Mouse (Mus musculus): ENCODE measurements around the gene Armc6. TPM values are rescaled to one million over a fixed set of nuclear protein-coding genes. Genes with fewer than 3 reads are reported as not detected.

The Armc6 gene
- polyA plus RNA-seq, 1 experiment from 2014 or later, result 133 TPM

GRCm38 (mm10) chr8:70200098-70200681 is 34.1 kb downstream of the Armc6 start:
- Histone ChIP-seq H3K9ac (ENCODE audit: low read depth, low read length) (no peak overlapping the region), H3K27ac (ENCODE audit: low read length) (no peak overlapping the region), H3K9me3 (replicated peaks; ENCODE audit: control insufficient read depth, low read length, poor library complexity, severe bottlenecking) (no peaks in the 10 kb centered on the region), H3K4me3 (ENCODE audit: low read depth, low read length) (no peak overlapping the region), H3K27me3 (ENCODE audit: control insufficient read depth, insufficient read depth, low read depth, low read length) (no peaks in the 10 kb centered on the region), H3K36me3 (ENCODE audit: control insufficient read depth, insufficient read depth, low read length) (no peaks in the 10 kb centered on the region), H3K4me1 (ENCODE audit: control insufficient read depth, insufficient read depth, low read length) (no peaks in the 10 kb centered on the region; the same call in 1 of the 2 replicates), H3K4me2 (ENCODE audit: low read length) (no peak overlapping the region)
- WGBS, result 70% methylated on average over 5 of the region's 5 CpGs
- no peak for ATAC-seq

- no peak for ATAC-seq
- Histone ChIP-seq H3K4me3 (ENCODE audit: low read depth, low read length) (no peak overlapping the region), H3K9me3 (replicated peaks; ENCODE audit: control insufficient read depth, low read length, poor library complexity, severe bottlenecking) (no peaks in the 10 kb centered on the region), H3K27me3 (ENCODE audit: control insufficient read depth, insufficient read depth, low read depth, low read length) (no peaks in the 10 kb centered on the region), H3K9ac (ENCODE audit: low read depth, low read length) (no peak overlapping the region), H3K4me2 (ENCODE audit: low read length) (no peak overlapping the region), H3K27ac (ENCODE audit: low read length) (no peak overlapping the region), H3K36me3 (ENCODE audit: control insufficient read depth, insufficient read depth, low read length) (no peaks in the 10 kb centered on the region), H3K4me1 (ENCODE audit: control insufficient read depth, insufficient read depth, low read length) (no peaks in the 10 kb centered on the region; the same call in 1 of the 2 replicates)
- 41% methylated on average over 7 of the region's 7 CpGs for WGBS
Observed at GRCm38 (mm10) chr8:70197603-70198002, 36.7 kb downstream of the Armc6 start.

DNA sequence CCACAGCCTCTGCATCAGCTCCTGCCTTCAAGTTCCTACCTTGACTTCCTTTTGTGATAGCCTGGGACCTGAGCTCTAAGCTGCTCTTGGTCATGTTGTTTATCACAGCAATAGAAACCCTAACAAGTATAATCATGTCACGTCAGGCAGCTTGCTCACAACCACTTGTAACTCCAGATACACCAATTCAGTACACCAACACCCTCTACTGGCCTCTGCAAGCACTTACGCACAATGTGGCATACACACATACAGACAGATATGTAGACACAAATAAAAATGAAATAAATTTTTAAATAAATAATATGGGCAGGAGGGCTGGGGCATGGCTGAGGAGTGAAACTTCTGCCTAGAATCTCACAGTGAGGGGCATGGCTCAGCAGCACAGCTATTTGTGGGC is 38.5 kb downstream of the Armc6 start:
- Histone ChIP-seq H3K9ac (ENCODE audit: low read depth, low read length) (no peak overlapping the region), H3K9me3 (replicated peaks; ENCODE audit: control insufficient read depth, low read length, poor library complexity, severe bottlenecking) (no peaks in the 10 kb centered on the region), H3K27me3 (ENCODE audit: control insufficient read depth, insufficient read depth, low read depth, low read length) (no peaks in the 10 kb centered on the region), H3K36me3 (ENCODE audit: control insufficient read depth, insufficient read depth, low read length) (no peaks in the 10 kb centered on the region), H3K4me3 (ENCODE audit: low read depth, low read length) (no peak overlapping the region), H3K27ac (ENCODE audit: low read length) (no peak overlapping the region), H3K4me2 (ENCODE audit: low read length) (no peak overlapping the region), H3K4me1 (ENCODE audit: control insufficient read depth, insufficient read depth, low read length) (no peaks in the 10 kb centered on the region; the same call in 1 of the 2 replicates)
- WGBS, result 84% methylated on average over 2 of the region's 2 CpGs
- ATAC-seq, result no peak

DNA sequence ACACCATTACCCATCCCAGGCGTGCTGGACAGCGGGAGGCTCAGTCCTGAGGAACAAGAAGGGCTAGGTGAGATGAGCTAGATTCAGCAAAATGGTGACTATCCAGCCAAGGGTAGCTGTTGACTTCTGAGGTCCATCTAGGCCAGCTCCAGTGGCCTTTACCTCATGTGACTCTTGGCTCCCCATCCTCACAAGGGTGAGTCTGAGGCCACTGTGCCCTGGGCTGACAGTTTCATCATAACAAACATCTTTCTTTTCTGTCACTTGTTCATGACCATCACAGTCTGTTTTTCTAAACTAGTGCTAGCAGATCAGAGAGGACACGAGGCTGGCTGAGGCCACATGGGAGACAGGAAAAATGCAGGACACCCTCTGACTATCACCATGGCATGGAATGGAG is 40.1 kb downstream of the Armc6 start:
- no peak overlapping the region for H3K4me2 ChIP-seq (ENCODE audit: low read length)
- 80% methylated on average over 3 of the region's 3 CpGs for WGBS
- H3K36me3 ChIP-seq (ENCODE audit: control insufficient read depth, insufficient read depth, low read length), result peaks cover 6% of the 10 kb centered on the region; the same call in 1 of the 2 replicates
- H3K4me1 ChIP-seq (ENCODE audit: control insufficient read depth, insufficient read depth, low read length), result no peaks in the 10 kb centered on the region; the same call in 1 of the 2 replicates
- no peak overlapping the region for H3K9ac ChIP-seq (ENCODE audit: low read depth, low read length)
- no peaks in the 10 kb centered on the region for H3K9me3 ChIP-seq (replicated peaks; ENCODE audit: control insufficient read depth, low read length, poor library complexity, severe bottlenecking)
- no peaks in the 10 kb centered on the region for H3K27me3 ChIP-seq (ENCODE audit: control insufficient read depth, insufficient read depth, low read depth, low read length)
- H3K4me3 ChIP-seq (ENCODE audit: low read depth, low read length), result no peak overlapping the region
- no peak for ATAC-seq
- H3K27ac ChIP-seq (ENCODE audit: low read length), result no peak overlapping the region

- 66% methylated on average over 5 of the region's 5 CpGs for WGBS
- peaks cover 6% of the 10 kb centered on the region; the same call in 1 of the 2 replicates for H3K36me3 ChIP-seq (ENCODE audit: control insufficient read depth, insufficient read depth, low read length)
Observed at GRCm38 (mm10) chr8:70193238-70193637, 41.0 kb downstream of the Armc6 start.

DNA sequence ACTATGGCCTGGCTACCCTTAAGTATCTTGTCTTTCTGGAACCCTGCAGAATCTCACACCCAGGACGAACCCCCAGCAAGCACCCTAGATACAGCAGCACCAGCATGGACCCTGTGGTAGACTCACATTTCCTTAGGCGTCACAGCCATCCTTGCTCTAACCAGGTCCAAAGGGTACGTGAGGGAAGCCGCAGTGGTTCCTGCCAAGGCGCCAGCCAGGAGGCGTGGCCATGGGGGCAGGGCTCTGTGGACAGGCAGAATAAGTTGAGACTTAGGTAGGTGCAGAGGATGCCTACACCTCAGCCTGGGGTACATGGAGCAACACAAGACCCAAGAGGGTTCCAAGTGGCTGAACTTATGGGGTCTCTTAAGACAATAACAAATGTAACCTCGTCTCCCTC is 45.6 kb downstream of the Armc6 start:
- 68% methylated on average over 7 of the region's 7 CpGs for WGBS
- peaks cover 6% of the 10 kb centered on the region; the same call in 1 of the 2 replicates for H3K36me3 ChIP-seq (ENCODE audit: control insufficient read depth, insufficient read depth, low read length)
- no peak overlapping the region for H3K9ac ChIP-seq (ENCODE audit: low read depth, low read length)
- no peak overlapping the region for H3K4me2 ChIP-seq (ENCODE audit: low read length)
- H3K27ac ChIP-seq (ENCODE audit: low read length), result no peak overlapping the region
- H3K9me3 ChIP-seq (replicated peaks; ENCODE audit: control insufficient read depth, low read length, poor library complexity, severe bottlenecking), result no peaks in the 10 kb centered on the region
- no peaks in the 10 kb centered on the region for H3K27me3 ChIP-seq (ENCODE audit: control insufficient read depth, insufficient read depth, low read depth, low read length)
- ATAC-seq, result no peak
- no peak overlapping the region for H3K4me3 ChIP-seq (ENCODE audit: low read depth, low read length)
- no peaks in the 10 kb centered on the region for H3K4me1 ChIP-seq (ENCODE audit: control insufficient read depth, insufficient read depth, low read length)

More at GRCm38 (mm10) chr8:70193238-70193637, 41.0 kb downstream of the Armc6 start:
- Histone ChIP-seq H3K9me3 (replicated peaks; ENCODE audit: control insufficient read depth, low read length, poor library complexity, severe bottlenecking) (no peaks in the 10 kb centered on the region), H3K9ac (ENCODE audit: low read depth, low read length) (no peak overlapping the region), H3K4me3 (ENCODE audit: low read depth, low read length) (no peak overlapping the region), H3K27me3 (ENCODE audit: control insufficient read depth, insufficient read depth, low read depth, low read length) (no peaks in the 10 kb centered on the region), H3K4me1 (ENCODE audit: control insufficient read depth, insufficient read depth, low read length) (no peaks in the 10 kb centered on the region; the same call in 1 of the 2 replicates), H3K27ac (ENCODE audit: low read length) (no peak overlapping the region), H3K4me2 (ENCODE audit: low read length) (no peak overlapping the region)
- ATAC-seq, result no peak

DNA sequence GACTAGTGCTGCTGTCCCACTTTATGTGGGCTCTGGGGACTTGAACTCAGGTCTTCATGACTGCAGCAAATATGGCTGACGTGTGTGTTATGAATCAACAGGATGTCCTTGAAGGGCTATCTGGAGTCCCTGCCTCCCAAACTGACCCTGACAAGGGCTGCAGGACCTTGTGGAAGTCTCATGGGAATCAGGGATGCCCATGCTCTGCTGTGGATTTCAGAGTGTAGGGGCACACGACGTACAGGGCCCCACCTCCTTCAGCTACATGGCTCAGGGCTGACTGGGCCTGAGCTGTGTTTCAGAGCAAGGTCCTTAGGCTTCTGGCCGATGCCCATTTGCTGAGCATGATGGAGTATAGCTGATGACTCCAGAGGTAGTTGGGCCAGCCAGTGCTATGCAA is 51.1 kb downstream of the Armc6 start:
- Histone ChIP-seq H3K27ac (ENCODE audit: low read length) (no peak overlapping the region), H3K9me3 (replicated peaks; ENCODE audit: control insufficient read depth, low read length, poor library complexity, severe bottlenecking) (no peaks in the 10 kb centered on the region), H3K9ac (ENCODE audit: low read depth, low read length) (no peak overlapping the region), H3K27me3 (ENCODE audit: control insufficient read depth, insufficient read depth, low read depth, low read length) (no peaks in the 10 kb centered on the region), H3K4me3 (ENCODE audit: low read depth, low read length) (no peak overlapping the region), H3K36me3 (ENCODE audit: control insufficient read depth, insufficient read depth, low read length) (peaks cover 8% of the 10 kb centered on the region; the same call in 1 of the 2 replicates), H3K4me1 (ENCODE audit: control insufficient read depth, insufficient read depth, low read length) (no peaks in the 10 kb centered on the region), H3K4me2 (ENCODE audit: low read length) (no peak overlapping the region)
- WGBS, result 92% methylated on average over 4 of the region's 4 CpGs
- no peak for ATAC-seq

GRCm38 (mm10) chr8:70181903-70182252 is 52.4 kb downstream of the Armc6 start:
- no peaks in the 10 kb centered on the region for H3K9me3 ChIP-seq (replicated peaks; ENCODE audit: control insufficient read depth, low read length, poor library complexity, severe bottlenecking)
- H3K4me3 ChIP-seq (ENCODE audit: low read depth, low read length), result no peak overlapping the region
- H3K9ac ChIP-seq (ENCODE audit: low read depth, low read length), result no peak overlapping the region
- no peak for ATAC-seq
- WGBS, result 72% methylated on average over 2 of the region's 2 CpGs
- no peak overlapping the region for H3K27ac ChIP-seq (ENCODE audit: low read length)
- peaks cover 10% of the 10 kb centered on the region; the same call in 1 of the 2 replicates for H3K36me3 ChIP-seq (ENCODE audit: control insufficient read depth, insufficient read depth, low read length)
- no peak overlapping the region for H3K4me2 ChIP-seq (ENCODE audit: low read length)
- H3K27me3 ChIP-seq (ENCODE audit: control insufficient read depth, insufficient read depth, low read depth, low read length), result no peaks in the 10 kb centered on the region
- H3K4me1 ChIP-seq (ENCODE audit: control insufficient read depth, insufficient read depth, low read length), result no peaks in the 10 kb centered on the region

GRCm38 (mm10) chr8:70181212-70181902 is 52.9 kb downstream of the Armc6 start:
- WGBS, result 89% methylated on average over 15 of the region's 16 CpGs
- Histone ChIP-seq H3K9me3 (replicated peaks; ENCODE audit: control insufficient read depth, low read length, poor library complexity, severe bottlenecking) (no peaks in the 10 kb centered on the region), H3K9ac (ENCODE audit: low read depth, low read length) (no peak overlapping the region), H3K27ac (ENCODE audit: low read length) (no peak overlapping the region), H3K4me3 (ENCODE audit: low read depth, low read length) (no peak overlapping the region), H3K4me2 (ENCODE audit: low read length) (no peak overlapping the region), H3K4me1 (ENCODE audit: control insufficient read depth, insufficient read depth, low read length) (no peaks in the 10 kb centered on the region), H3K36me3 (ENCODE audit: control insufficient read depth, insufficient read depth, low read length) (peaks cover 12% of the 10 kb centered on the region), H3K27me3 (ENCODE audit: control insufficient read depth, insufficient read depth, low read depth, low read length) (no peaks in the 10 kb centered on the region)
- ATAC-seq, result 0 out of 2 replicates have a peak, but pooled peaks have one; percentile 20
